Mouse (Mus musculus) liver, postnatal 0 days (tissue): ENCODE results near the gene 3110082I17Rik. TPM values are rescaled to one million over a fixed set of nuclear protein-coding genes. Genes with fewer than 3 reads are reported as not detected.

Source experiments
- ATAC-seq: fragments of 200-750 bp; cut with Nextera tagmentation; 2 replicates; pipeline ENCODE4 v1.8.0; 2017; ENCODE audit warnings: mild to moderate bottlenecking, moderate library complexity
- DNase-seq: peaks from one replicate; pipeline ENCODE4 v3.0.0-alpha.2; 2016
- H3K27ac ChIP-seq: fragments of 300-500 bp; sonication (generic); 2 replicates; pipeline ENCODE4 v1.5.1; 2014; ENCODE audit warnings: antibody characterized with exemption, moderate library complexity, mild to moderate bottlenecking, low read depth
- H3K27me3 ChIP-seq: fragments of 300-500 bp; sonication (generic); 2 replicates; pipeline ENCODE4 v1.6.1; 2014; ENCODE audit warnings: low read length, control low read depth, mixed read lengths; ENCODE audit not compliant: insufficient read depth
- H3K36me3 ChIP-seq: fragments of 300-500 bp; sonication (generic); replicated peaks from 2 replicates; pipeline ENCODE4 v1.6.1; 2014; ENCODE audit warnings: mild to moderate bottlenecking, control low read depth, low read length, moderate library complexity, mixed read lengths; ENCODE audit not compliant: insufficient read depth
- H3K4me1 ChIP-seq: fragments of 300-500 bp; sonication (generic); 2 replicates; pipeline ENCODE4 v1.6.1; 2014; ENCODE audit warnings: antibody characterized with exemption, mild to moderate bottlenecking, control low read depth; ENCODE audit not compliant: insufficient read depth
- H3K4me2 ChIP-seq: fragments of 300-500 bp; sonication (generic); 2 replicates; pipeline ENCODE4 v1.6.1; 2014; ENCODE audit warnings: low read depth, mild to moderate bottlenecking, low read length, moderate library complexity, mixed read lengths
- H3K4me3 ChIP-seq: fragments of 300-500 bp; sonication (generic); 2 replicates; pipeline ENCODE4 v1.5.1; 2014; ENCODE audit warnings: low read depth, low read length
- H3K9ac ChIP-seq: fragments of 300-500 bp; sonication (generic); replicated peaks from 2 replicates; pipeline ENCODE4 v1.6.1; 2014; ENCODE audit warnings: mild to moderate bottlenecking, moderate library complexity
- H3K9me3 ChIP-seq: fragments of 300-500 bp; sonication (generic); 2 replicates; pipeline ENCODE4 v1.6.1; 2016; ENCODE audit warnings: mild to moderate bottlenecking, control low read depth, low read length, mixed read lengths
- CTCF ChIP-seq: sonication (generic); IDR thresholded peaks from 2 replicates; pipeline ENCODE4 v1.5.1; 2016; ENCODE audit warnings: antibody characterized with exemption, low read depth
- EP300 ChIP-seq: IDR thresholded peaks from 2 replicates; pipeline ENCODE4 v1.6.1; 2016; ENCODE audit warnings: antibody characterized with exemption, low read depth, mild to moderate bottlenecking
- WGBS: fragments of 180-500 bp; shearing (Covaris S2); extraction: QIAGEN DNeasy Blood & Tissue Kit; methylation state at CpG from one replicate; pipeline ENCODE4 v1.1.7; 2014; ENCODE audit not compliant: insufficient replicate concordance; 5-methylcytosine and 5-hydroxymethylcytosine counted together
- polyA plus RNA-seq: library from polyadenylated mRNA; unstranded; fragments of >200 nt; fragmentation: Nextera tagmentation; extraction: Ambion mirVana; gene quantifications from 2 replicates; pipeline ENCODE4 v1.2.1, GENCODE M21; 2015

Gene 3110082I17Rik
- polyA plus RNA-seq, 1 experiment from 2014 or later: 9.5 TPM

DNA sequence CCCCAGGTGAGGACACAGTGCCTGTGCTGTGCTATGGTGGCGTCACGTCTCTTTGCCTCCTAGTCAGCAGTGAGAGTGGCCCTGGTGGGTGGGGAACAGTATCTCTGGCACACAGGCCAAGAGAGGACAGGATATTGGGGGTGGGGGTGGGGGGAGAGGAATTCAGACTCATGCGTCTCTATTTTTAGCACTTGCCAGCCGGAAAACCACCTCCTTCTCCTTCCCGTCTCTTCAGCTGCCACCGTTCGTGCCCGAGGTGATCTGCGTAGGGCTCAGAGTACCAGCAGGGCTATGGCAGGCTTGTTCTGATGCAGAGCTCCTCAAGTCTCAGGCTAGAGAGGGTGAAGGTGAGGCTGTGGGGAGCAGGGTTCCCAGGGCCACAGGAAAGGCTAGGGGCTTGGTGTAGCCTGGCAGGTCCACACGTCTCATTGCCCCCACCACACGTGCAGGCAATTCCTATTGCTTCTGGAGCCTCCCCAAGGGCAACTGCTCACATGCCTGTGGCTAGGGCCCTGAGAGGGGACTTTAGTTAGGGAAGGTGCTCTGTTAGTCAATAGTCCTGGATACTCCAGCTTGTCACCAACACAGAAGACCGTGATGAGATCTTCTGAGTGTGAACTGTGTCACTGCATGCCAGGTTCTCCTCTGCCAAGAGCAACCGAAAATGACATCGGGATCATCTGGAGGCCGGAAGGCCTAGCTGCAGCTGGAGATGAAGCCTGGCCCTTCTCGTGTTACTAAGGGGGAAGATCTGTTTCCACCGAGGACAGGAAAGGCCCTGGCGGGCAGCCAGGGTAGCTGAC, 82.7 kb downstream of the 3110082I17Rik start, which contains the start of gene Gpr146:
Gpr146 (plus strand) TSS at position 230 of the 803 bp plus-strand sequence.
- Histone ChIP-seq H3K27ac (peak within 1 kb of the TSS; percentile 99), H3K36me3 (no peaks in the 10 kb centered on the region), H3K4me3 (no peak within 1 kb of the TSS), H3K27me3 (no peaks in the 10 kb centered on the region), H3K9ac (peak within 1 kb of the TSS; percentile 40; the same call in 1 of the 2 replicates), H3K9me3 (no peaks in the 10 kb centered on the region), H3K4me2 (peak within 1 kb of the TSS; percentile 82), H3K4me1 (peaks cover 74% of the 10 kb centered on the region)
- DNase-seq (peak; percentile 51), ATAC-seq (no peak)
- WGBS: 25% methylated on average over 18 of the region's 18 CpGs
- TF ChIP-seq CTCF (no peak), EP300 (no peak)

DNA sequence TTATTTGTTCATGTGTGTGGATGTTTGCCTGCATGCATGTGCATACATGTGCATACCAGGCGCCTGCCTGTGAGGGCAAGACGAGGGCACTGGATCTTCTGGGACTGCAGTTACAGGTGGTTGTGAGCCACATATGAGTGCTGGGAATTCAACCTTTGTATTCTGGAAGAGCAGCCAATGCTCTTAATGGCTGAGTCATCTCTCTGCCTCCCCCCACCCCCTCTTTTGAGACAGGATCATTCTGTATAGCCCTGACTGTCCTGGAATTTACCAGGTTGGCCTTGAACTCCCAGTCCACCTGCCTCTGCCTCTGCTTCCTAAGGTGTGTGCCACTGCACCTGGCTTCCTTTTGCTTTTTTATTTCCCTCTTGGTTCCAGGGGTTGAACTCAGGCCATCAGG, 85.5 kb downstream of the 3110082I17Rik start:
- Histone ChIP-seq H3K9ac (no peak overlapping the region), H3K36me3 (no peaks in the 10 kb centered on the region), H3K4me2 (no peak overlapping the region), H3K27me3 (no peaks in the 10 kb centered on the region), H3K4me1 (peaks cover 75% of the 10 kb centered on the region), H3K27ac (no peak overlapping the region), H3K4me3 (no peak overlapping the region), H3K9me3 (no peaks in the 10 kb centered on the region)
- ATAC-seq (no peak), DNase-seq (no peak)
- WGBS: 90% methylated on average over 2 of the region's 2 CpGs
- no peak for TF ChIP-seq CTCF
- TF ChIP-seq EP300: no peak

DNA sequence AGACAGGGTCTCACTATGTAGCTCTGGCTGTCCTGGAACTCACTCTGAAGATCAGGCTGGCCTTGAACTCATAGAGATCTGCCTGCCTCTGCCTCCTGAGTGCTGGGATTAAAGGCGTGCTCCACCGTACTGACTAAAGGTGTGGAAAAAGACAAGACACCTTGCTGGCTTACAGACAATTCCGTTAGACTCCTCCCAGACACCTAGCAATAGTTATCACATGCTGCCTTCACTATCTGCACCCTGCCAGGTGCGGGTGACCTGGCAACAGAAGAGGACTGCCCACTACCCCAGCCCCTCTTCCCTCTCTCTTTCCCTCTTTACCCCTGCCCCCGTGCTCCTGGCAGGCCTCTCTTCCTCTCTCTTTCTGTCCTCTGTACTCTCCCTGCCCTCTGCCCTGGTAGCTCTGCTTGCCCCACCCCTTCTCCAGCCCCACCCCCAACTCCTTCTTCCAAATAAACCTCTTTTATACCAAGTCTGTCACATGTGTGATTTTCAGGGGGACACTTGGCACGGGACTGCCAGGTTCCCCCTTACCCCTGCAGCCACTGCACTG, 86.4 kb downstream of the 3110082I17Rik start:
- 51% methylated on average over 6 of the region's 6 CpGs for WGBS
- TF ChIP-seq EP300 (no peak), CTCF (no peak)
- no peak for DNase-seq
- no peak overlapping the region for H3K9ac ChIP-seq
- no peaks in the 10 kb centered on the region for H3K9me3 ChIP-seq
- H3K4me3 ChIP-seq: no peak overlapping the region
- no peak for ATAC-seq
- no peaks in the 10 kb centered on the region for H3K27me3 ChIP-seq
- H3K4me1 ChIP-seq: peaks cover 71% of the 10 kb centered on the region
- peak overlapping the region; percentile 41; the same call in 1 of the 2 replicates for H3K27ac ChIP-seq
- no peaks in the 10 kb centered on the region for H3K36me3 ChIP-seq
- H3K4me2 ChIP-seq: no peak overlapping the region

DNA sequence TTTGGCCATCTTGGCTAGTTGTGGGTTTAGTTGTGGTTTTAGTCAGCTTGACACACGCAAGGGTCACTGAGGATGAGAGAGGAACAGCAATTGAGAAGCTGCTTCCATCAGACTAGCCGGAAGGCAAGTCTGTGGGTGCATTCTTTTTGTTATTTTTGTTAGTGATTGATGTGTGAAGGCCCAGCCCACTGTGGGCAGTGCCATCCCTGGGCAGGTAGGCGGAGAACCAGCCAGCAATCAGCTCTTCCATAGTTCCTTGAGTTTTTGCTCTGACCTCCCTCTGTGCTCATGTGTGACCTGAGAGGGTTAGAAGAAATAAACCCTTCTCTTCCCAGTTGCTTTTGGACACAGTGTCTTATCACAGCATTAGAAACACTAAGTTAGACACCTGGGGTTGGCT, 87.2 kb downstream of the 3110082I17Rik start:
- Histone ChIP-seq H3K4me3 (no peak overlapping the region), H3K9ac (no peak overlapping the region; the same call in 1 of the 2 replicates), H3K4me1 (peaks cover 71% of the 10 kb centered on the region), H3K9me3 (no peaks in the 10 kb centered on the region), H3K27me3 (no peaks in the 10 kb centered on the region), H3K36me3 (no peaks in the 10 kb centered on the region), H3K27ac (peak overlapping the region; percentile 96), H3K4me2 (peak overlapping the region; percentile 84; the same call in 1 of the 2 replicates)
- no peak for TF ChIP-seq CTCF
- TF ChIP-seq EP300: no peak
- ATAC-seq: no peak
- 65% methylated on average over 3 of the region's 3 CpGs for WGBS
- DNase-seq: no peak

DNA sequence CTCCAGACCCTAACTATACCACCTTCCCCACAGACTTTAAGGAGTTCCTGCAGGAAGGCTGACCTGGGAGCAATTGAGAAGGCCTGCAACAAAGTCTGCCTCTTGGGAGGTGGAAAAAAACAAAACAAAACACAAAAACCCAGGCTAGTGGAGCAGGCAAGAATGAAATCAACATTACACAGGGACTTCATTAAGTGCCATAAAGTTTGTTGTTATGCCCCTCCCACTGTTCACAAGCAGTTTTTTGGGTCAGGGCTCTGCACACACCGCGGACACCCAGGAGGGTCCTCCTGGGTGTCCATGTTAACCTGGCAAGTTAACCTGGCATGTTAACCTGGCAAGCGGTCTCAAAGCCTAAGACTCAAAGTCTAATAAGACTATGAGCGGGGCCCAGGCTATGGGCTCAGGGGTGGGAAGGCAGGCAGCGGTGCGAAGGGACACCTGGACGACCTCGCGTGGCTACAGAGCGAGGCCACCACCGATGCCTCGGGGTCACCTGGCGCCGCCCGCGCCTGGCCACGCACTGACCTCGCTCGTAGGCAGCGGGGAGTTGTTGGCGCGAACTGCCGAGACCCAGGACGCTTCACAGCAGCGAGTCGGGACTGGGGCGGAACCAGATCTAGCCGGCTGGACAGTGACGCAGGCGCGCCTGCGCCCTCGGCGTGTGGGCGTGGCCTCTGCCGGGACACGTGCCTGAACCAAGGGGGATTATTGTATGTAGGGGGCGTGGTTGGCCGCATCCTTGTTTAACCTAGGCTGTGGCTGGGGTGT, 88.5 kb downstream of the 3110082I17Rik start:
- TF ChIP-seq CTCF (peak; percentile 32), EP300 (peak; percentile 56; the same call in 1 of the 2 replicates)
- peaks cover 71% of the 10 kb centered on the region for H3K4me1 ChIP-seq
- peak overlapping the region; percentile 64 for H3K4me3 ChIP-seq
- no peaks in the 10 kb centered on the region for H3K36me3 ChIP-seq
- no peaks in the 10 kb centered on the region for H3K9me3 ChIP-seq
- H3K9ac ChIP-seq: peak overlapping the region; percentile 93
- WGBS: 1% methylated on average over 39 of the region's 39 CpGs
- peak overlapping the region; percentile 96 for H3K27ac ChIP-seq
- peak overlapping the region; percentile 84 for H3K4me2 ChIP-seq
- no peaks in the 10 kb centered on the region for H3K27me3 ChIP-seq
- DNase-seq (peak; percentile 96), ATAC-seq (peak; percentile 89)

DNA sequence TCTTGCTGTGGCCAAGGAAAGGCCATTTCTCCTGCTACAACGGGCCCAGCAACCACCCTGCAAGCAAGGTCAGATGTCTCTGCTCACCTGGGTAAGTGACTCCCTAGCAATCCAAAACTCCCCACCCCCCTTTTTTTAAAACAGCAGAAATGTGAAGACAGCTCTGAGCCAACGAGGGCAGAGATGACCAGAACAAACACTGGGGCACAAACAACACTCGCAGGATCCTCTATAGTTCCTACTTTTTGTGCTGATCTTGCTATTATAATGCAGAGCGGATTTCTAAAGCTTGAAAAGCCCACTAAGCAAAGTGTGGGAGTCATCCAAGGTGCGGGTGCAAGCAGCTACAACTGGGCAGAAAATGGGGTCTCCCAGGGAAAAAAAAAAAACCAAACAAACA, 89.2 kb downstream of the 3110082I17Rik start:
- peak overlapping the region; percentile 84 for H3K4me2 ChIP-seq
- ATAC-seq: no peak
- H3K4me1 ChIP-seq: peaks cover 73% of the 10 kb centered on the region

More for the DNA sequence above, 89.2 kb downstream of the 3110082I17Rik start:
- Histone ChIP-seq H3K36me3 (no peaks in the 10 kb centered on the region), H3K4me3 (peak overlapping the region; percentile 64), H3K27me3 (no peaks in the 10 kb centered on the region), H3K27ac (peak overlapping the region; percentile 96), H3K9ac (peak overlapping the region; percentile 93), H3K9me3 (no peaks in the 10 kb centered on the region)
- no peak for DNase-seq
- no peak for TF ChIP-seq EP300
- no peak for TF ChIP-seq CTCF
- WGBS: 50% methylated on average over 5 of the region's 5 CpGs
